Mouse (Mus musculus) yolk sac, embryonic 10.5 days (tissue): ENCODE measurements around the gene Vps52.

Experiments used
- DNase-seq: peaks from one replicate; pipeline ENCODE4 v3.0.0-alpha.2; 2017; ENCODE audit warnings: low spot score

The Vps52 gene

DNA sequence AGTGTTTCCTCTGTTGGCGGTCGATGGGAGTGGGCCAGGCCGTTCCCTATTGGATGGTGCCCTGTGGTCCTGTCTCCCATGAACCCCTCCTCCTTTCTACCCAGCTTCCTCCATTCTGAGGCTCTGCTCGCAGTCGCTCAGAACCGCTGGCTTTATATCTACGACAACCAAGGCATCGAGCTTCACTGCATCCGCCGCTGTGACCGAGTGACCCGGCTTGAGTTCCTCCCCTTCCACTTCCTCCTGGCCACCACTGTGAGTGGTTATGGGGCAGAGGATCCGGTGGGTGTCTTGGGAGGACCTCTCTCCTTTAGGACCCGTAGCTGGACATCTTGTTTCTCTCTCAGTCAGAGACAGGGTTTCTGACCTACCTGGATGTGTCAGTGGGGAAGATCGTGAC lies 12.2 kb upstream of the Vps52 start:
- no peak for DNase-seq

DNA sequence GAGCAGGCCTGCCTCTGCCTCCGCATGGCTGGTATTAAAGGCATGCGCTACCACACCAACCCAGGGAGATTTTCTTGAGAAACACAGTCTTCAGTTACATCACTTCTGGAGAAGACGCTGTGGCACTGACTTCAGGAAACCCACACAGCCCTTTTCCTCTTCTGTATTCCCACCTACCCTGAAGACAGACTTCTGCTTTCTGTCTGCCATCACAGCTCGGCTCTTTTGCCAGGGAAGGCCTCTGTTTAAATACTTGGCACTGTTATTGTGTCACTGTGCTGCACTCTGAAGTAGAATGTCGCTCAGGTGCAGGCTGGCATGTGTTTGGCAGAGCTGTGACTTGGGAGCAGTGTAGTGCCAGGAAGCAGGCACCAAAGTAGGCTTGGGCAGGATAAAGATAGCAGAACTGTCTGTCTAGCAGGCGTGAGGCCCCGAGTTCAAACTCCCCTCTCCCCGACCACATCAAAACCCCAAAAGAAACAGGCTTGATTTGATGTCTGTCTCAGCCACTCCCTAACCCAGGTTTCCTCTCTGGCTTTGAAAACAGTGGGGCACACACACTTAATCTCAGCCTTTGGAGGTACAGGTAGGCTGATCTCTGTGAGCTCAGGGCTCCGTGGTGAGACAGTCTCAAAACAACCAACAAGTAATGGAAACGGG lies 8.1 kb upstream of the Vps52 start:
- no peak for DNase-seq

DNA sequence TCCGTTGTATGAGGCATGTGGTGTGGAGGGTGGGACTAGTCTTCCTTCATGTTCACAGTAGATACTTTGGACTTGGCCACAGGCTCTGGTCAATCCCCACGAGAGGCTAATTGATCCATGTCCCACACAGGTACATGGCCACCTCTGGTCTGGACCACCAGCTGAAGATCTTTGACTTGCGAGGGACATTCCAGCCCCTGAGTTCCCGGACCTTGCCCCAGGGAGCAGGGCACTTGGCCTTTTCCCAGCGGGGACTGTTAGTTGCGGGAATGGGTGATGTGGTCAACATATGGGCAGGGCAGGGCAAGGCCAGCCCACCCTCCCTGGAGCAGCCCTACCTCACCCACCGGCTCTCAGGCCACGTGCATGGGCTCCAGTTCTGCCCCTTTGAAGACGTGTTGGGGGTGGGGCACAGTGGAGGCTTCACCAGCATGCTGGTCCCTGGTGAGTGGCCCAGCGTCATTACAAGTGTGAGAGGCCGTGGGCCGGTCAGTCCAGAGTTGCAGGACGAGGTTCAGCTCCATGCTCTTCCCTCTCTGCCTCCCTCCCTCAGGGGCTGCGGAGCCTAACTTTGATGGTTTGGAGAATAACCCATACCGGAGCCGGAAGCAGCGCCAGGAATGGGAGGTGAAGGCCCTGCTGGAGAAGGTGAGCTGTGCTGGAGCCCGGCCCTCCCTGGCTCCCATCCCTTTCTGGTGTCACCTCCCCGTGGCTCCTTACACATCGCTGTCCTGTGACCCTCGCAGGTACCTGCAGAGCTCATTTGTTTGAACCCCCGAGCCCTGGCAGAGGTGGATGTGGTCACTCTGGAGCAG lies 7.3 kb upstream of the Vps52 start:
- DNase-seq: no peak

DNA sequence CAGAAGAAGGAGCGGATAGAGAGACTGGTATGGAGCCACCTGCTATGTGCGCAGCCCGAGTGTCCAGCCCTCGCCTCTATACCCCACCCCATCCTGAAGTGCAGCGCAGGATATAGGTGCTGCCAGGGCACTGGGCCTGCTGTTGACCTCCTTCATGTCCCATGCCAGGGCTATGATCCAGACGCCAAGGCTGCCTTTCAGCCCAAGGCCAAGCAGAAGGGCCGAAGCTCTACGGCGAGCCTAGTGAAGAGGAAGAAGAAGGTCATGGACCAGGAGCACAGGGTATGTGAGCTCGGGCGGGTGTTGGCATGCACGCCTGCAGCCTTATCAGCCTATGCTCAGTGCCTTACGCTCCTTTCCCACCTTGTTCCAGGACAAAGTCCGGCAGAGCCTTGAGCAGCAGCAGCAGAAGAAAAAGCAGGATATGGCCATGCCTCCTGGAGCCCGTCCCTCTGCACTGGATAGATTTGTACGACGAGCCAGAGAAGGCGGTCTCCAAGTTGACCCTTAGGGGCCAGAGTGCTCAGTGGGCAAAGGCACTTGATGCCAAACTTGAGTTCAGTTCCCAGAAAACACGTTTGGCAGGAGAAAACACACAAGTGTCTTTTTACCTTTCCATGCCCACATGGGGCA lies 6.6 kb upstream of the Vps52 start:
- peak; percentile 46 for DNase-seq

DNA sequence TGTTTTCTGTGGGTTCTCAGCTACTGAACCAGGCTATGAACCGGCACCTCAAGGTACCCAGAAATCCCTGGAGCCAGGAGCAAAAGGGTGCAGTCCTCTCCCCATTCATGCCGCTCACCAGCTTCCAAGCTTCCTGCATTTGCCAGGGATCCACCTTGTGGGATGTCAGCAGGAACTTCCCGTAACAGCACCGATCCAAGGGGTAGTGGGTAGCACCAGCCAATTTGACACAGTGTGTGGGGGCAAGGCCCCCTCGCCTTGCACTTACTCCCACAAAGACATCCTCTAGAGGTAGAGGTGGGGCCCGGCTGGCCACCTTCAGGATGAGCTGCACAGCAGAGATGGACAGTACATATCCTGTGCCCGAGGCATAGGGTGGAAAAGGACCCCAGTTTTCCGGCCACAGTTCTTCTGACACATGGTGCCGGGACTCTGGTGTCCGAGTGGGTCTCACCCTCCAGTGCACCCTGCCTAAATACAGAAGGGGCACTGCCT lies 5.4 kb upstream of the Vps52 start:
- no peak for DNase-seq

DNA sequence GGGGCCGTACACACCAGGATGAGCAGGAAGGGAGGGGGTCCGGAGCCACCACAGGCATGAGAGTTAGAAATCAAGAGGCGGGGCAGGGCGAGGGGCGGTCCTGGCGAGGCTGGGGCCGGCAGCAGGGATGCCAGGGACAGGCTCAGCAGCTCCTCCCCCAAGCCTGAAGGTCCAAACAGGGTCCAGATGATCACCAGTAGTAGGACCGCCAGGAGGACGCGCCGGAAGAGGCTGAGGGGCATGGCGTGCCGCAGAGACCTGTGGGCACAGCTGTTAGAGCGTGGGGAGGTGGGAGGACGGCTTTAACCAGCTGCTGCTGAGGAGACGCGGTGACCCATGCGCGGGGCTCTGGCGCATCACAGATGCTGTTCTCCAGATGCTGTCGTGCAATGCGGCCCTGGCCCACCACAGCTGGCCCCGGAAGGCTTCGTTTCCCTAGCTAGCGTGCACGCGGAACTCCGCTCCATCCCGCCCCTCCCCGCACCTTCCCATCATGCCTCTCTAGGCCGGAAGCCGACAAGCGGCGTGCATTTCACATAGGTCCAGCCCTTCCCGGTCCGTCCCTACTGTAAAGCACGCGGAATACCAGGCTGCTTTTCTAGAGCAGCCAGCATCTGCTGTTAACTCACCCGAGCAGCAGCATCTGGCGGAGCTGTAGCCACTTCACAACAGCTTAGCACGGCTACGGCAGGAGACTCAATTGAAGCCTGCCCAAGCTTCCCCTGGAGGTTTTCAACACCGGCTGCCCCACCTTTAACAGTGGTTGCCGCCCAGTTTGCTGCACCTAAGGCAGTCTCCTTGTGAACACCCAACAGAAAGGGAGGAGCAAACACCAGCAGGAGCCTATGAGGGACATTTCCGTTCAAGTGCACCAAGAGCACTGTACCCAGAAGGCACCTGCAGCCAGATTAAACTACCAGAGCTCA lies 4.3 kb upstream of the Vps52 start, which contains the start of gene B3galt4:
TSS of gene B3galt4 (minus strand) at position 468 of the 926 bp plus-strand sequence.
- DNase-seq: peak; percentile 90

DNA sequence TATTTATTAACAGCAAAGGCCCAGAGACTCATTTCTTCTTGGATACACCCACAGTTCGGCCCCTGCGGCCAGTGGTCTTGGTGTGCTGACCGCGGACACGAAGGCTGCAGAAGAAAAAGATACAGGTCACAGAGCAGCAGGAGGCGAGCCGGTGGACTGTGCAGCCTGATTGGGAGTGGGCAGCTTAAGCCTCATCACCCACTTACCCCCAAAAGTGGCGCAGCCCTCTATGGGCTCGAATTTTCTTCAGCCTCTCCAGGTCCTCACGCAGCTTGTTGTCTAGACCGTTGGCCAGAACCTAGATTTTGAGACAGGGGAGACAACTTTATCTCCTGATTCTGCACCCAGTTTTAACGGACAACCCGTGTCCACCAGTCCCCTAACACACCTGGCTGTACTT lies 3.6 kb upstream of the Vps52 start:
- DNase-seq: peak; percentile 31

DNA sequence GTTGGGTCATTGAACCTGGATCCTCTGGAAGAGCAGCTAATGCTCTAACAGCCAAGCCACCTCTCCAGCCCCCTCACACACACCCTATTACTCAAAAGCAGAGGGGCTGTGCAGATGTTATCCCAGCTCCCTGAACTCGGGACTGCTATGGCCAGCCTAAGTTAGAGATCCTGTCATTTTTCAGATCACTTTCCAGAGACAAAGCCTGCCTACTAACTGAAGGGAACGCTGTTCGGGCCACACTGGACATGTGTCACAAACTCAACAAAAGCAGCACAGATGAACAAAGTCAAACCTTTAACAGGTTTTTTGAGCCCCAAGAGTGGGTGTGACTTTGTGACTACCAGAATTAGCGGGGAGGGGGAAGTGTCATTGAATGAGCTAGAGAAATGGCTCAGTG lies 2.7 kb upstream of the Vps52 start:
- no peak for DNase-seq

DNA sequence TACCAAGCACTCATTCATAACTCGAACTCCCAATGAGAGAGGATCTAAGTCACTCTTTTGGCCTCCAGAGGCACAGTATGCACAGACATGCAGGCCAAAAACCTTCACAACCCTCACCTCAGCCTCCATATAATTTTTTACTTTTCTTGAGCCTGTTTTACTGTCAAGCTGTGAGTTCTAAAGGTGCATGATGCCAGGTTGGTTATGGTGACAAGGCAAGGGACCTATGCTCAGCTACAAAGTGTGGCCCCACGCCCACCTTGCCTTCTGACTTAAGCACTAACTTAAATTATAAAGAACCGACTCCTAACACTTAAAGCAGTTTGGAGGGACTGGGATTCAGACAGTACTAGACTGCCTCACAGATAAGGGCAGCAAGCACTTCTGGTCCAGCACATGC lies 2.3 kb upstream of the Vps52 start:
- no peak for DNase-seq

DNA sequence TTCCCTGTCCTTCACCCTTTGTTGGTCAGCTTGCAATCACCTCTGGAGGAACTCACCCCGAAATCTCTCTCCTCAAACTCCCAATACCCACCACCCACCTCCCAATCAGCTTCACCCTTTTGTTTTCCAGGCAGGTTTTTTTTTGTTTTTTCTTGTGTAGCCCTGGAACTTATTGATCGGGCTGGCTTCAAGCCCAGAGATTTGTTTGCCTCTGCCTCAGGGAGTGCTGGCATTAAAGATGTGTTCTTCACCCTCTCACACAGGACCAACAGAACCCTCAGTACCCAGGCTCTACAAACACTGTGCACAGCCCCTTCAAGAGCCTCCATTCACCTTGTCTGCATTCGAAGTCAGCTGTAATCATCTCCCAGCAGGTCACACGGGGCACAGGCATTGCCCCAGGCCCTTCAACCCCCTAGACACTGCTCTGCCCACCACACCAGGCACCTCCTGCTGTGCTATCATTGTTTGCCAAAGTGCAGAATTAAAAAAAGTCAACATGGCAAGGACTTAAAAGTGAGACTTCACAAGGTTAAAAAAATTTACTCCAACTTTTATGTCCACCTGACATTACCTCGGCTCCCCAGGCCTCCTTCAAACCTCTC lies 1.5 kb upstream of the Vps52 start:
- DNase-seq: no peak

DNA sequence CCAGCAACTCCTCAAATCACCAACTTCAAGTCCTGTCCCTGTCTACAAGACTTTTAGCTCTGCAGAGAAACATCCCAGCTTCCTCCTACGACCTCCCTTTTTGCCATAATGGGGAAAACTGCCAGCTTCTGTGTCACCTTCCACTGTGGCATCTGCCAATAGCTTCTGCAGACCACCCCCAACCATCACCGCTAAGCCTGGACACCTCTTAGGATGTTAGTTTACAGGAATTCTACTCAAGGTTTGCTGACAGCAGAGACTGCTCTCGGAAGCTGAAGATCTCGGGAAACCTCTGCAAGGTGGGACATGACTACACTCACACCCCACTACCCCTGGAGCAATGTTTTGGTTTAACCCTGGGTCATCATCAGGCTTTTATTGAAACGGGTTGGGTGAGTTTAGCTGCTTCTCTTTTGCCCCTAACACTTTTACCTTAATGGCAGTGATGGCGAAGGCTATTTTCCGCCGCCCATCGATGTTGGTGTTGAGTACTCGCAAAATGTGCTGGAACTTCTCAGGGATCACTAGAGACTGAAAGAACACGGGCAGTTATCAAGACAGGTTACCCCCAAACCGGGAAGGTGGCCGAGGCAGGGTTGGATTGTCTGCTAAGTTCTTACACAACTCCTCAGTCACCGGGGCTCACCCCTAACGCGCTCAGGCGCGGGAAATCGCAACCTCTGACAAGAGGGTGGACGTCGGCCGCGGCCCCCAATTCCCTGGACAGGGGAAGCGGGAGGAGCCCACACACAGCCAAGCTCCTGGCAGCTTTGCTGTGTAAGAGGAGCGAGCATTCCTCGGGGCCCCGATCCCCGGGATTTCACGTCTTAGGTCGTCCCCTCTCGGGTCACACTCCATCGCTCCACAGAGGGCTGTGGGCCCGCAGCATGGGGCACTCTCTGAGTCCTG lies 712 bp upstream of the Vps52 start:
- DNase-seq: no peak

DNA sequence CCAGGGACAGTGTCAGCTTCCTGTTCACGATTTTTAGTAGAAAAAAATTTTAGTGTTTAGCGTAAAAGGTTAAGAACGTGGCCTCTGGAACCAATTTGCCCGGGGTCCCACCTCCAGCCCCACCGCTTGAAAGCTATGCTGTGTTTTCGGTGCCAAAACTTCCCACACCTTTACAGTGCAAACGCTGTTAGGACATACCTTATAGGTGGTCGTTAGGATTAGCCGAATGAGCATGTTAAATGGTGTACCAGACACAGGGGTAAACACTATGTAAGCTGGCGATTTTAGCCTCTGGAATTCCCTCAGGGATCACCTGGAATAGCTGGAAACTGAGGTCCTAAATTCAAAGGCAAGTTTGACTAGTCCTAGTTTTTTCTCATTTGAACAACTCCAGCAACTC lies 724 bp downstream of the Vps52 start:
- no peak for DNase-seq

DNA sequence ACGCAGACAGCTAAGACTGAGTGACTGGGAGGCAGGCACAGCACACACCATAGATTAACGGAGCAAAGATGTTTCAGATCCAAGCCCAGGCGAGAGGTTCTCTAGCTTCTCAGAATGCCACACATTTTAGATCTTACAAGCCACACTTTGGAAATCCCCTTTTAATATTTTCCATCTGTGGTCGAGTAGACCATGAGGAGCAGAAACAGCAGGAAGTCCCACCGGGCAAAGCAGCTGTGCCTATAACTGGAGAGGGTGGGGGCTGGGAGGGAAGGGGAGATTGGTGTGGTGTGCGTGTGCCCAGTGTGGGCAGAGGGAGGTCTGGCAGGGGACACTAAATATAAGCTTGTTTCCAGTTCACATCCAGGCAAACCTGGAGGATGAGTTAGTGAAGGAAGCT lies 1.9 kb downstream of the Vps52 start:
- DNase-seq: no peak

DNA sequence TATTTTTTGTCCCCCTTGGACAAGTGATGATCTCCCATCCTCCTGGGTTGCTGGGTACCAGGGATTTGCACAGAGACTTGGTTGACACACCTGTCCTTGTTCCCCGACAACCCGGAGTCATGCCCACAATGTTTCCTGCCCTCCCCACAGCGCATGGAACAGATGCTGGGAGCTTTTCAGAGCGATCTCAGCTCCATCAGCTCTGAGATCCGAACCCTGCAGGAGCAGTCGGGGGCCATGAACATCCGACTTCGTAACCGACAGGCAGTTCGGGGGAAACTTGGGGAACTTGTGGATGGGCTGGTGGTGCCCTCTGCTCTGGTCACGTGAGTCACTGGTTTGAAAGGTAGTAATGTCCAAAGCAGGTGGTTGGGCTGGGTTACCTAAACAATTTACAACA lies 2.8 kb downstream of the Vps52 start:
- DNase-seq: no peak

DNA sequence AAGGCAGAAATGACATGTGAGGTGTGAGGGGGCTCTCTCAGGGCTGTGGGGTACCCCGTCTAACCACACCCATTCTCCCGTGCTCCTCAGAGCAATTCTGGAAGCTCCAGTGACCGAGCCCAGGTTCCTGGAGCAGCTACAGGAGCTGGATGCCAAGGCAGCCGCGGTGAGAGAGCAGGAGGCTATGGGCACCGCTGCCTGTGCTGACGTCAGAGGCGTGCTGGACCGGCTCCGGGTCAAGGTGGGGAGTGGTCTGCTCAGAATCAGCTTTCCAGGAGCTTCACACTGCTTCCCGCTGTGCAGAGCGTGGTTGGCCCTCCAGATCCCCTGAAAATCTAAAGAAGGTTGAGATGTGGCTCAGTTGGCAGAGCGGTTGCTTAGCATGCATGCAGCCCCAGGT lies 3.5 kb downstream of the Vps52 start:
- no peak for DNase-seq

DNA sequence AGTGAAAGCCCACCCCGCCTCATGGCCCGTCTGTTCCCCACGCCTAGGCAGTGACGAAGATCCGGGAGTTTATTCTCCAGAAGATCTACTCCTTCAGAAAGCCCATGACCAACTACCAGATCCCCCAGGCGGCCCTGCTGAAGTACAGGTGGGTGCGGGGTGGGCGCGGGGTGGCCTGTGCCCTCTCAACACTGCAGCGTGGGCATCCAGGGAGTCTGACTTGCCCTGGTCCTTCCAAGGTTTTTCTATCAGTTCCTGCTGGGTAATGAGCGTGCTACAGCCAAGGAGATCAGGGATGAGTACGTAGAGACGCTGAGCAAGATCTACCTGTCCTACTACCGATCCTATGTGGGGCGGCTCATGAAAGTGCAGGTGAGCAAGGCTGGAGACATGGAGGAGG lies 4.3 kb downstream of the Vps52 start:
- DNase-seq: no peak

DNA sequence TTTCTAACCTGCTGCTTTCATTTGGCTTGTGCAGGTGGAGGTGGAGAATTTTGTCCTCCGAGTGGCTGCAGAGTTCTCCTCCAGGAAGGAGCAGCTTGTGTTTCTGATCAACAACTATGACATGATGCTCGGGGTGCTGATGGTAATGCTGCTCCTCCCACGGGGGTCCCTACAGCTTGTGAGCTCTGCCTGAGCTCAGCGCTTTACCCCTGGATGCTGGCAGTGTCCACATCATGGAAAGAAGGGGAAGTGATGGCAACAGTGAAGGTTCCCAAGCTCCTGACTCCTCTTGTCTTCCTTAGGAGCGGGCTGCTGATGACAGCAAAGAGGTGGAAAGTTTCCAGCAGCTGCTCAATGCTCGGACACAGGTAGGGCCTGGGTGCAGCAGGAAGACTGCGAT lies 7.3 kb downstream of the Vps52 start:
- DNase-seq: no peak

DNA sequence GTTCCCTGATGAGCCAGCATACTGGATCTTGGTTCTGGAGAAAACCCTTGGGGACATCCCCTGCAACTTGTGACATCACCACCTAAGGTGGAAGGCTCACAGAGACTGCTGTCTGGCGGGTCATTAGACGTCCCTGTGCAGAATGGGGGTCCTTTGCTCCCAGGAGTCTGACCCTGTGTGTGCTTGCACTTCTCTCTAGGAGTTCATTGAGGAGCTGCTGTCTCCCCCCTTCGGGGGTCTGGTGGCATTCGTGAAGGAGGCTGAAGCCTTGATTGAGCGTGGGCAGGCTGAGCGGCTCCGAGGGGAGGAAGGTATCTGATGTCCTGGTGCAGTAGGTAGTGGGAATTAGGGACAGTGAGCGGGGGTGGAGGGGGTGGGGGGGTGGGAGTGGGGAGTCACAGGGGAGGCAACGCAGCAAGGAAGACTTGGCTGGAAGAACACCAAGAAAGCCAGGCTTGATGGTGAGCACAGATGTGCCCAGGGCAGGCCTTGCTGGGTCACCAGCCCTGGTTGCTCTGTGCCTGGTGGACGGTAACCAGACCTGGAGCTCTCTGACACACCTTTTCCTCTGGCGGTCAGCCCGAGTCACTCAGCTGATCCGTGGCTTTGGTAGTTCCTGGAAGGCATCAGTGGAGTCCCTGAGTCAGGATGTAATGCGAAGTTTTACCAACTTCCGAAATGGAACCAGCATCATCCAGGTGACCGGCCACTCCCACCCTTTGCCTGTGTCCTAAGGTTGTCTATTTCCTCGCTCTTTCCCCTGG lies 9.7 kb downstream of the Vps52 start:
- DNase-seq: no peak

DNA sequence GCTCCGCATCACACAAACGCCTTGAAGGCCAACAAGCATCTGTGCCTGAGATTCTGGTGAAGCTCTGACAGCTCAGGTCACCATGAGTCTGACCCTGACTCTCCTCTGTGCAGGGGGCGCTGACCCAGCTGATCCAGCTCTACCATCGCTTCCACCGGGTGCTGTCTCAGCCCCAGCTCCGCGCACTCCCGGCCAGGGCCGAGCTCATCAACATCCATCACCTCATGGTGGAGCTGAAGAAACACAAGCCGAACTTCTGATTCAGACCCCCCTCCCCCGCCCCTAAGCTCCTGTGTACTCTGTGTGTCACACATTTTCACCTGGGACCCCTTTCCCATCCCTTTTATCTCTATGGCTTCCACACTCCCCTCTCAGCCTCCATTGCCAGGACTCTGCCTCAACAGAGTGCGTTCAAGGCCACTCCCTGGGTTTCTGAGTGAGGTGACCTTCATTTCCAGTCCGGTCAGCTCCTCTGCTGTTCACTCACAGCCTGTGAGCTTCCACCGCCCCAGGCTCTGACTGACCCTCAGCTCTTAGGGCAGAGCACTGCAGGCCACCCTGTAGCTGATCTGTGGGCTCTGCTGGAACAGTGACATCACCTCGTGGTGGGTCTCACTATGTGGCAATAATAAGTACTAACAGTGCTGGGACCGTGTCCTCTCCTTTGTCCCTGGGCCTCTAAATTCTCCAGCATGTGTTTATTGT lies 10.4 kb downstream of the Vps52 start:
- DNase-seq: no peak
